Mouse (Mus musculus): ENCODE measurements at regions not wholly inside any gene's neighbourhood (a gene's known extent, or its start where the extent isn't known, plus 50 kb on each side); places are given as distances from the start of the nearest gene placed in this dataset.

- TF ChIP-seq CTCF (IDR thresholded peaks at IDR 0.05; ENCODE audit: extremely low read depth, insufficient read depth, low read length) (no peak), POLR2A (IDR thresholded peaks at IDR 0.05; ENCODE audit: extremely low read depth, insufficient read depth, low read length) (no peak)
These were observed 548.2 kb downstream of the Ndufa4 start for GRCm38 (mm10) chr6:11359088-11359487.

Data from cortical plate, adult 2 months (tissue).